9 mouse cellular contexts compared by ENCODE assay signal in the genomic region with DNA sequence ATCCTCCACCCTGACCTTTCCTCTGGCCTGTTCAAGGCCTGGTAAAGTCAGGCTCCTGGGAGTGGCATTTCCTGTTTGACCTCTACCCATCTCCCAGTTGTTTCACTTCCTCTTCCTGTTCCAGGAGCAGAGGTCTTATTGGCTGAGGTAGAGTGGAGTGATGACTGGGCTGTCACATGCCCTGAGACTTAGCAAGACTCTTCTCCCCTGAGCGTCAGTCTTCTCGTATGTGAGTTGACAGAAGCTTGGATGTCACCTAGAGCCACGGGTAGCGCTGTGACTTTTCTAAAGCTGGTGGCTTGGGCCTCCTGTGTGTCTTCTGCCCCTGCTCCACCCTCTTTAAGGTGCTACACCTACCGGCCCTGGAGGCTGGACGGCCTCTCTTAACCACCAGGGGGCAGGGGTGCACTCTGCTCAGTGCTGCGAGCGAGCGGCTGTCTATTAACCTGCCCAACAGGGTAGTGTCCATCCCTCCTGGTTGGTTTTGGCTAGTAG. TPM values are rescaled to one million over a fixed set of nuclear protein-coding genes. Genes with fewer than 3 reads are reported as not detected.
A peak's percentile ranks its signal among the peaks of the same experiment; 100 is the strongest.
DNase-seq lines count a peak whose midpoint lies in the region; ATAC-seq and TF ChIP-seq lines count a peak whose summit lies in the region.
"Had no signal": no experiment of that assay in that cellular context is flagged by ENCODE, and none has a peak within 500 bp of the region (broad histone marks: within the 10 kb centered on the region; RNA-seq: fewer than 3 reads in every experiment).

No protein-coding gene starts in this region.

- no peak for TF ChIP-seq POLR2A in brain, embryonic 14.5 days (IDR thresholded peaks at IDR 0.05; ENCODE audit: borderline replicate concordance, extremely low read depth, insufficient read depth, insufficient read length, poor library complexity, severe bottlenecking)

- peaks cover 12% of the 10 kb centered on the region for H3K36me3 ChIP-seq in intestine, embryonic 14.5 days (ENCODE audit: control insufficient read depth, insufficient read depth, low read length)
- peaks cover 3% of the 10 kb centered on the region; the same call in 1 of the 2 replicates for H3K36me3 ChIP-seq in limb, embryonic 11.5 days (ENCODE audit: control insufficient read depth, insufficient read depth, low read length)
- H3K36me3 ChIP-seq in midbrain, postnatal 0 days (ENCODE audit: insufficient read depth, low read length) = peaks cover 13% of the 10 kb centered on the region
- peaks cover 2% of the 10 kb centered on the region; the same call in 1 of the 2 replicates for H3K36me3 ChIP-seq in splenic B cell, adult 2 months (ENCODE audit: control insufficient read depth, insufficient read depth, low read length, poor library complexity, severe bottlenecking)

- no peak overlapping the region for H3K27ac ChIP-seq in intestine, embryonic 14.5 days (ENCODE audit: low read depth)
- no peak overlapping the region for H3K27ac ChIP-seq in limb, embryonic 11.5 days (replicated peaks; ENCODE audit: low read depth, low read length)
- no peak overlapping the region for H3K27ac ChIP-seq in midbrain, postnatal 0 days (ENCODE audit: low read depth, low read length)
- H3K27ac ChIP-seq: embryonic facial prominence, embryonic 12.5 days had no signal

- no peak overlapping the region for H3K9ac ChIP-seq in intestine, embryonic 14.5 days (ENCODE audit: low read length)
- no peak overlapping the region for H3K9ac ChIP-seq in limb, embryonic 11.5 days (ENCODE audit: low read length)
- H3K9ac ChIP-seq in midbrain, postnatal 0 days (replicated peaks; ENCODE audit: low read length, poor library complexity, severe bottlenecking) = no peak overlapping the region
- H3K9ac ChIP-seq: embryonic facial prominence, embryonic 12.5 days had no signal

- H3K4me2 ChIP-seq in intestine, embryonic 14.5 days (ENCODE audit: low read length) = no peak overlapping the region
- no peak overlapping the region for H3K4me2 ChIP-seq in limb, embryonic 11.5 days (ENCODE audit: low read depth, severe bottlenecking)
- H3K4me2 ChIP-seq in midbrain, postnatal 0 days (ENCODE audit: low read depth, low read length, poor library complexity, severe bottlenecking) = no peak overlapping the region
- H3K4me2 ChIP-seq: embryonic facial prominence, embryonic 12.5 days had no signal

- WGBS in intestine, embryonic 14.5 days = 24% methylated on average over 9 of the region's 9 CpGs
- 19% methylated on average over 9 of the region's 9 CpGs for WGBS in limb, embryonic 11.5 days
- 20% methylated on average over 9 of the region's 9 CpGs for WGBS in midbrain, postnatal 0 days

- no peaks in the 10 kb centered on the region for H3K27me3 ChIP-seq in intestine, embryonic 14.5 days (replicated peaks; ENCODE audit: control insufficient read depth, insufficient read depth, low read length)
- no peaks in the 10 kb centered on the region for H3K27me3 ChIP-seq in limb, embryonic 11.5 days (ENCODE audit: control insufficient read depth, insufficient read depth, low read length)
- H3K27me3 ChIP-seq in midbrain, postnatal 0 days (ENCODE audit: insufficient read depth, low read length) = no peaks in the 10 kb centered on the region
- no peaks in the 10 kb centered on the region for H3K27me3 ChIP-seq in splenic B cell, adult 2 months (ENCODE audit: control insufficient read depth, insufficient read depth, low read length, poor library complexity, severe bottlenecking)
- H3K27me3 ChIP-seq: embryonic facial prominence, embryonic 12.5 days had no signal

- no peaks in the 10 kb centered on the region for H3K9me3 ChIP-seq in intestine, embryonic 14.5 days (ENCODE audit: control insufficient read depth, low read length)
- H3K9me3 ChIP-seq in limb, embryonic 11.5 days (ENCODE audit: control insufficient read depth, low read length) = no peaks in the 10 kb centered on the region
- no peaks in the 10 kb centered on the region for H3K9me3 ChIP-seq in midbrain, postnatal 0 days (ENCODE audit: low read length)
- H3K9me3 ChIP-seq: embryonic facial prominence, embryonic 12.5 days had no signal

- peaks cover 9% of the 10 kb centered on the region for H3K4me1 ChIP-seq in intestine, embryonic 14.5 days (replicated peaks; ENCODE audit: control insufficient read depth, insufficient read depth, low read length)
- H3K4me1 ChIP-seq in limb, embryonic 11.5 days (ENCODE audit: control insufficient read depth, insufficient read depth, low read length) = peaks cover 5% of the 10 kb centered on the region
- no peaks in the 10 kb centered on the region; the same call in 1 of the 2 replicates for H3K4me1 ChIP-seq in midbrain, postnatal 0 days (ENCODE audit: insufficient read depth, low read length)

- TF ChIP-seq CTCF in brain, embryonic 14.5 days (IDR thresholded peaks at IDR 0.05; ENCODE audit: borderline replicate concordance, extremely low read depth, insufficient read depth, insufficient read length) = peak; percentile 73
- peak; percentile 84 for TF ChIP-seq CTCF in midbrain, postnatal 0 days (IDR thresholded peaks at IDR 0.05)

- ATAC-seq in intestine, embryonic 14.5 days (replicated peaks; ENCODE audit: low FRiP score, low TSS enrichment, low read depth) = peak; percentile 66
- 0 out of 2 replicates have a peak, but pooled peaks have one; percentile 17 for ATAC-seq in limb, embryonic 11.5 days (ENCODE audit: insufficient number of reproducible peaks, low FRiP score, low TSS enrichment, low read depth)
- 0 out of 2 replicates have a peak, but pooled peaks have one; percentile 55 for ATAC-seq in midbrain, postnatal 0 days (ENCODE audit: low FRiP score)

- no peak overlapping the region for H3K4me3 ChIP-seq in intestine, embryonic 14.5 days (ENCODE audit: low read depth, low read length)
- no peak overlapping the region for H3K4me3 ChIP-seq in limb, embryonic 11.5 days (ENCODE audit: low read depth, low read length)
- no peak overlapping the region for H3K4me3 ChIP-seq in midbrain, postnatal 0 days (ENCODE audit: low read depth, low read length)
- H3K4me3 ChIP-seq: embryonic facial prominence, embryonic 12.5 days had no signal

- peak; percentile 70 for DNase-seq in layer of hippocampus, adult 11-12 months (ENCODE audit: low spot score)
- no peak for DNase-seq in layer of hippocampus, adult 9-10 months (ENCODE audit: low spot score)
- peak; percentile 50 for DNase-seq in brain, embryonic 14.5 days (ENCODE audit: low read depth)
- DNase-seq in frontal cortex, postnatal 25 days (ENCODE audit: low spot score in 2 of 2) = peak; percentile 60 to 66
- DNase-seq in intestine, embryonic 14.5 days (ENCODE audit: low spot score) = peak; percentile 90
- peak; percentile 77 for DNase-seq in limb, embryonic 11.5 days (ENCODE audit: low spot score)
- DNase-seq in midbrain, postnatal 0 days (ENCODE audit: low spot score) = peak; percentile 69
- DNase-seq in splenic B cell, adult 2 months (ENCODE audit: low read depth, low spot score) = peak; percentile 90

RNA-seq across cellular contexts. Expression of a gene that starts 6.8 kb away (rescaled TPM):
- polyA plus RNA-seq in brain, embryonic 14.5 days (2012; rRNA removed) = 139 and 201 TPM in 2 replicates
- 61.7 and 70.5 TPM in 2 replicates for polyA plus RNA-seq in intestine, embryonic 14.5 days (2014; fragmentation: Nextera tagmentation; extraction: Ambion mirVana)
- polyA plus RNA-seq in limb, embryonic 11.5 days (2014; fragmentation: Nextera tagmentation; extraction: Ambion mirVana) = 69.9 and 98.4 TPM in 2 replicates
- 67.1 and 75.9 TPM in 2 replicates for total RNA-seq in midbrain, postnatal 0 days (2014; rRNA removed)
- polyA plus RNA-seq in midbrain, postnatal 0 days (2015; fragmentation: Nextera tagmentation; extraction: Ambion mirVana) = 228 and 234 TPM in 2 replicates

RNA-seq across cellular contexts. Expression of a gene that starts 7.7 kb away (rescaled TPM):
- 111 and 119 TPM in 2 replicates for polyA plus RNA-seq in brain, embryonic 14.5 days (2012; rRNA removed)
- polyA plus RNA-seq in intestine, embryonic 14.5 days (2014; fragmentation: Nextera tagmentation; extraction: Ambion mirVana) = 71.9 and 72.1 TPM in 2 replicates
- 80.9 and 90.2 TPM in 2 replicates for polyA plus RNA-seq in limb, embryonic 11.5 days (2014; fragmentation: Nextera tagmentation; extraction: Ambion mirVana)
- total RNA-seq in midbrain, postnatal 0 days (2014; rRNA removed) = 106 and 125 TPM in 2 replicates
- 80.9 and 89.3 TPM in 2 replicates for polyA plus RNA-seq in midbrain, postnatal 0 days (2015; fragmentation: Nextera tagmentation; extraction: Ambion mirVana)

RNA-seq across cellular contexts. Expression of a gene that starts 52.0 kb away (rescaled TPM):
- polyA plus RNA-seq in brain, embryonic 14.5 days (2012; rRNA removed) = 18.1 and 22.4 TPM in 2 replicates
- polyA plus RNA-seq in intestine, embryonic 14.5 days (2014; fragmentation: Nextera tagmentation; extraction: Ambion mirVana) = 34.7 and 39.2 TPM in 2 replicates
- polyA plus RNA-seq in limb, embryonic 11.5 days (2014; fragmentation: Nextera tagmentation; extraction: Ambion mirVana) = 21.9 and 23.8 TPM in 2 replicates
- total RNA-seq in midbrain, postnatal 0 days (2014; rRNA removed) = 54.7 and 68.8 TPM in 2 replicates
- 65.3 and 76.0 TPM in 2 replicates for polyA plus RNA-seq in midbrain, postnatal 0 days (2015; fragmentation: Nextera tagmentation; extraction: Ambion mirVana)
